Mouse (Mus musculus) small intestine, adult 2 months (tissue): ENCODE data around the gene Ptchd4. TPM values are rescaled to one million over a fixed set of nuclear protein-coding genes. Genes with fewer than 3 reads are reported as not detected.

Source experiments
- H3K27ac ChIP-seq: fragments of 200-500 bp; 2 replicates; pipeline ENCODE4 v1.5.1; 2012; ENCODE audit warnings: low read depth, low read length, control low read depth, inconsistent platforms; ENCODE audit not compliant: insufficient read depth
- H3K27me3 ChIP-seq: fragments of 200-500 bp; 2 replicates; pipeline ENCODE4 v1.6.1; 2012; ENCODE audit warnings: mild to moderate bottlenecking, moderate library complexity, low read length, inconsistent platforms; ENCODE audit not compliant: control insufficient read depth, insufficient read depth
- H3K36me3 ChIP-seq: fragments of 200-500 bp; 2 replicates; pipeline ENCODE4 v1.6.1; 2012; ENCODE audit warnings: mild to moderate bottlenecking, low read length, control low read depth, inconsistent platforms; ENCODE audit not compliant: control insufficient read depth, insufficient read depth
- H3K4me1 ChIP-seq: fragments of 200-500 bp; 2 replicates; pipeline ENCODE4 v1.6.1; 2012; ENCODE audit warnings: low read length, inconsistent platforms, mixed read lengths; ENCODE audit not compliant: control insufficient read depth, insufficient read depth, insufficient read length
- H3K4me3 ChIP-seq: fragments of 200-500 bp; 2 replicates; pipeline ENCODE4 v1.5.1; 2012; ENCODE audit warnings: low read depth, mild to moderate bottlenecking, control low read depth, inconsistent platforms, low read length, moderate library complexity
- CTCF ChIP-seq: fragments of 200-500 bp; IDR thresholded peaks from 2 replicates; pipeline ENCODE4 v1.5.1; 2012; ENCODE audit warnings: low read depth, mild to moderate bottlenecking, control low read depth, inconsistent platforms, low read length, moderate library complexity, mixed read lengths; ENCODE audit not compliant: insufficient replicate concordance, insufficient read length; ENCODE audit errors: extremely low read depth
- POLR2A ChIP-seq: fragments of 200-500 bp; IDR thresholded peaks from 2 replicates; pipeline ENCODE4 v1.6.1; 2012; ENCODE audit warnings: low read depth, mild to moderate bottlenecking, control low read depth, inconsistent platforms, low read length, moderate library complexity
- WGBS: fragments of 180-500 bp; shearing (Covaris S2); methylation state at CpG from one replicate; pipeline ENCODE4 v1.1.7; 2018; 5-methylcytosine and 5-hydroxymethylcytosine counted together
- polyA plus RNA-seq: library from polyadenylated mRNA; depleted of rRNA; stranded (reverse); fragments of >200 nt; gene quantifications from 2 replicates; pipeline ENCODE4 v1.2.3, GENCODE M21; 2012

Ptchd4 gene
- polyA plus RNA-seq, 1 experiment: not detected

- no peak overlapping the region for H3K27ac ChIP-seq
- no peaks in the 10 kb centered on the region for H3K36me3 ChIP-seq
- no peak overlapping the region for H3K4me3 ChIP-seq
- WGBS: 47% methylated on average over 3 of the region's 3 CpGs
- no peak for TF ChIP-seq POLR2A
- no peak for TF ChIP-seq CTCF
- H3K27me3 ChIP-seq: no peaks in the 10 kb centered on the region
- H3K4me1 ChIP-seq: no peaks in the 10 kb centered on the region
Measured at GRCm38 (mm10) chr17:42299681-42300080, 16.1 kb upstream of the Ptchd4 start.

GRCm38 (mm10) chr17:42303062-42303577 lies 12.6 kb upstream of the Ptchd4 start:
- H3K27ac ChIP-seq: no peak overlapping the region
- no peaks in the 10 kb centered on the region for H3K4me1 ChIP-seq
- no peaks in the 10 kb centered on the region for H3K36me3 ChIP-seq
- TF ChIP-seq POLR2A: no peak
- no peak for TF ChIP-seq CTCF
- no peak overlapping the region for H3K4me3 ChIP-seq
- no peaks in the 10 kb centered on the region for H3K27me3 ChIP-seq
- WGBS: 57% methylated on average over 4 of the region's 4 CpGs

GRCm38 (mm10) chr17:42304262-42304661 lies 11.5 kb upstream of the Ptchd4 start:
- Histone ChIP-seq H3K4me1 (no peaks in the 10 kb centered on the region), H3K4me3 (no peak overlapping the region), H3K36me3 (no peaks in the 10 kb centered on the region), H3K27me3 (no peaks in the 10 kb centered on the region), H3K27ac (no peak overlapping the region)
- no peak for TF ChIP-seq POLR2A
- no peak for TF ChIP-seq CTCF
- 61% methylated on average over 4 of the region's 4 CpGs for WGBS

GRCm38 (mm10) chr17:42307001-42307400 lies 8.7 kb upstream of the Ptchd4 start:
- 79% methylated on average over 1 of the region's 1 CpGs for WGBS
- no peaks in the 10 kb centered on the region for H3K36me3 ChIP-seq
- H3K4me3 ChIP-seq: no peak overlapping the region
- no peaks in the 10 kb centered on the region for H3K4me1 ChIP-seq
- H3K27ac ChIP-seq: no peak overlapping the region
- H3K27me3 ChIP-seq: no peaks in the 10 kb centered on the region
- TF ChIP-seq CTCF (no peak), POLR2A (no peak)

- Histone ChIP-seq H3K36me3 (no peaks in the 10 kb centered on the region), H3K27ac (no peak overlapping the region), H3K4me1 (no peaks in the 10 kb centered on the region), H3K4me3 (no peak overlapping the region), H3K27me3 (no peaks in the 10 kb centered on the region)
- TF ChIP-seq POLR2A (no peak), CTCF (no peak)
Measured at GRCm38 (mm10) chr17:42310136-42310535, 5.6 kb upstream of the Ptchd4 start.

- 4% methylated on average over 22 of the region's 22 CpGs for WGBS
- no peaks in the 10 kb centered on the region for H3K27me3 ChIP-seq
- H3K36me3 ChIP-seq: no peaks in the 10 kb centered on the region
- no peak overlapping the region for H3K27ac ChIP-seq
- H3K4me1 ChIP-seq: no peaks in the 10 kb centered on the region
- no peak overlapping the region for H3K4me3 ChIP-seq
- no peak for TF ChIP-seq POLR2A
- TF ChIP-seq CTCF: no peak
Measured at GRCm38 (mm10) chr17:42316612-42316982, 850 bp downstream of the Ptchd4 start.

- Histone ChIP-seq H3K36me3 (no peaks in the 10 kb centered on the region), H3K4me3 (no peak overlapping the region), H3K27me3 (no peaks in the 10 kb centered on the region), H3K4me1 (no peaks in the 10 kb centered on the region), H3K27ac (no peak overlapping the region)
- no peak for TF ChIP-seq POLR2A
- TF ChIP-seq CTCF: no peak
Measured at GRCm38 (mm10) chr17:42335787-42336186, 20.0 kb downstream of the Ptchd4 start.

GRCm38 (mm10) chr17:42336571-42336970 lies 20.8 kb downstream of the Ptchd4 start:
- Histone ChIP-seq H3K4me3 (no peak overlapping the region), H3K27me3 (no peaks in the 10 kb centered on the region), H3K4me1 (no peaks in the 10 kb centered on the region), H3K36me3 (no peaks in the 10 kb centered on the region), H3K27ac (no peak overlapping the region)
- no peak for TF ChIP-seq CTCF
- WGBS: 71% methylated on average over 6 of the region's 6 CpGs
